Mouse (Mus musculus) megakaryocyte progenitor cell, adult 5-6 weeks (primary cell): ENCODE results near the gene Gtf2a2. TPM values are rescaled to one million over a fixed set of nuclear protein-coding genes. Genes with fewer than 3 reads are reported as not detected.
"Not testable (repeated sequence)": the region's sequence is repeated elsewhere in the genome, so short reads cannot be mapped to it uniquely, and the experiment has no call there.

ENCODE experiments used
- ATAC-seq: replicated peaks from 2 replicates; pipeline ENCODE4 v1.8.0; 2016; ENCODE audit warnings: mild to moderate bottlenecking, moderate TSS enrichment, inconsistent platforms; ENCODE audit not compliant: poor library complexity
- total RNA-seq, 2 experiments: library from RNA; stranded (forward) in 1 of 2; stranded (reverse) in 1 of 2; fragments of 157-497, 149-512 nt in 1 of 2; fragments of 200-1000 nt in 1 of 2; gene quantifications; 2 replicates each; pipeline versions ENCODE4 v1.2.3 to v1.2.4; 2015 to 2017

The Gtf2a2 gene
- total RNA-seq, 2 experiments from 2014 or later: 114 to 134 TPM

DNA sequence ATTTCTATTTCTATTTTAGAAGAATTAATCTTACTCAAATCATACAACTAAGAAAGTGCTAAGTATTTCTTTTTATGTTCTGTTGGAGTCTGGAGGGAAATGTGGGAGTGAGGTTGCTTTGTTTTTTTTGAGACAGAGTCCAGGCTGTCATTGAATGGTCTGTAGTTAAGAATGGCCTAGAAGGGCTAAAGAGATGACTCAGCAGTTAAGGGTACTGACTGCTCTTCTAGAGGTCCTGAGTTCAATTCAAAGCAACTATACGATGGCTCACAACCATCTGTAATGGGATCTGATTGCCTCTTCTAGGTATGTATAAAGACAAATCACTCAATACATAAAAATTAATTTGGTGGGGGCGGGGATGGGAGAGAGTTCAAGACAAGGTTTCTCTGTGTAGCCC lies 3.3 kb downstream of the Gtf2a2 start:
- no peak for ATAC-seq

DNA sequence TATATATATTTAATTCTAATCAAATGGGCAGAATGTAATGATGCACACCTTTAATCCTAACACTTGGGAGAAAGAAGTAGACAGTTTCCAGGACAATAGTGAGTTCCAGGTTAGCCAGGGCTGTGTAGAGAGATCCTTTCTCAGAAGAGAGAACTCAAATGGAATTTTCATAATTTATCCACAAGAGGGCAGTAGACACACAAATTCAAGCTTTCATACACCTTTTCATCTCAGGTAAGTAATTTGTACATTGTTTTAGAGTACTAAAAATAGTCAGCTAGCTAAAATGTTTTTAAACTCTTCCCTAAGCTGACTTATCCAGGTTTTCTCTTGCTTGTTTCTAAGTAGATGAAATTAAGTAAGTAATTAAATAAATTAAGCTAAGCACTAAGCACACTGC lies 6.5 kb downstream of the Gtf2a2 start:
- ATAC-seq: no peak; the same call in 1 of the 2 replicates

GRCm38 (mm10) chr9:70021610-70022009 lies 9.3 kb downstream of the Gtf2a2 start:
- peak; percentile 68 for ATAC-seq

DNA sequence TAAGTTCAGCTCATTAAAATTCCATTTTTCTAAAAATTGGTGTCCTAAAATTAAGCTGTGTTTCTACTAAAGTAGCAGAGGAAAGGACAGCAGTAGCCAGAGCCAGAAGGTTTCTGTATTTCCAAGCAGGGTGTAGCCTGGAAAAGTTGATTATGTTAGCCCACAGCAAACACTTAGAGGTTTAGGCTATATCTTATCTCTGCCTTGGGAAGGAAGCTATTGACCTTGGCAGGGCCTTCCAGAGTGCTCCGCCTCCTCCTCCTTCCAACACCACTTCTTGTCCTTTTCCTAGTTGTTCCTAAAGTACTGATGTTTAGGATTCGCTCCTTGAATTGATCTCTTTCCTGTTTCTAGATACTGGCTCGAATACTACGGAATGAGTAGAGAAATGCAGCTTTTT lies 9.7 kb downstream of the Gtf2a2 start:
- no peak for ATAC-seq

GRCm38 (mm10) chr9:70023615-70024014 lies 11.3 kb downstream of the Gtf2a2 start:
- not testable (repeated sequence) for ATAC-seq

- 0 out of 2 replicates have a peak, but pooled peaks have one; percentile 35 for ATAC-seq
Measured at GRCm38 (mm10) chr9:70024648-70025047, 12.3 kb downstream of the Gtf2a2 start.

GRCm38 (mm10) chr9:70025365-70026012 lies 13.1 kb downstream of the Gtf2a2 start:
- ATAC-seq: no peak

- peak; percentile 57 for ATAC-seq
Measured at GRCm38 (mm10) chr9:70032167-70032566, 19.8 kb downstream of the Gtf2a2 start.

DNA sequence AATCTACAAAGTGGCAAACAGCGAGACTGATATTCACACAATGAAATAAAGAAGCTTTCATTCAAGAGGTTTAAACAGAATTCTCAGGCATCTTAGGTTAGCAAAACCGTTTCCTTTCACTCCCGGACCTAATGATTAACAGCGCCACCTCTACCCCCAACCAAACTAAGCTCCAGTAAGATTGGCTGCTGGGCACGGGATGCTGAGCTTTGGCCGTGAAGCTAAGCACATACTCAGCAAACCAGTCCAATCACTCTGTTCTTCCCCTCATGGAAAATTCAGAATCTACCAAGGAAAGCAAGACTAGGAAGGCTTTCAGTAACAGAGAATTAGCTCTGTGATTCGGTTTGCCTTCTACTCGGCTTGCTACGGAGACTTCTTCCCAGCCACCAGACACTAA lies 20.7 kb downstream of the Gtf2a2 start:
- no peak for ATAC-seq

DNA sequence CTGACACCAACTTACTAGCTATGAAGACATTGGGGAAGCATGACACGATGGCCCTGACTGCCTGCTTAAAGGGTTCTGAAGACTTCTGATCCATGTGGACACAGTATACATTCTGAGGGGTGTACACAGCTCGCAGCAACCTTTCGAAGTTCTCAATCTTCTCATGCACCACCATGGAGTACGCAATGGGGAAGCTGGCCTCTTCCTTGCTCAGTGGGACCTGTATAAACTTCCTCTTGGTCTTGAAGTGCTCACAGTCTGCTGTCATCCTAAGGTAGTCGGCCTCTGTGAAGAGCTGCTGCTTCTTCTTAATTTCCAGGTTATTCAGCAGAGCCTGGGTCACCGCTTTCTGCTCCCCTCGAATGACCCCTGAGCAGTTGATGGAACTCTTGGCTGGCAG lies 22.4 kb downstream of the Gtf2a2 start:
- ATAC-seq: peak; percentile 57

DNA sequence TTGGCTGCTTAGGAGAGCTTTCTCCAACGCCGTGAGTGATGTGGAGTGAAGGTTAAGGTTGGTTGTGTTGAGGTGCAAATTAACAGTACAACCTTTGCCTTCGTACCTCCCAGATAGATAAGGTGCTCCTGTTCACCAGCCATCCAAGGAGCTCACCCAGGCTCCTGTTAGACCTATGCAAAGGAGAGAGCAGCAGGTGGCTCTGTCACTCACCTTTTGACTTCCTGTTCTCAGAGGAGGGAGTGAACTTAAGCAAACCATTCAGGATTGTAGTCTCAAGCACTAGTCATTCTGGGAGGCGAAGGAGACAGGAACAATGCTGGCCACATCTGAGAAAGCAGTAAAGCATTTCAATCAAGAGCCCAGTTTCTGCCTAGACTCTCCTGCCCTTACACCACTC lies 24.3 kb downstream of the Gtf2a2 start:
- no peak for ATAC-seq

DNA sequence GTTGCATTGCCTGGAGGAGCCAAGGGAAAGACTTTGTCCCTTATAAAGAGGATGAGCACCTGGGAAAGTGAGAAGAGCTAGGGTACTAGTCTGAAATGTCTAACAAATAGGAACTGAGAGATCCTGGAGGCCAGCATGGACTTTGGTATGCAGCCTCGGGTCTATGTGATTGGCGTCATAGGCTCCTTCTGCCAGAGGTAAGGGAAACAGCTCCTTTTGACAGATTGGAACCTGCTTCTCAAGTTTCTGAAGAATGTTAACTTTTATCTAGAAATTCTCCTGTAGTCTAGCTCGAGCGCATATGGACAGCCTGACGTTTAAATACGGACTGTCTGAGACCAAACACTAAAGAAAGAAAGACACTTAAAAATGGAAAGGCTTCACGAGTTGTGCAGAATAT lies 25.6 kb downstream of the Gtf2a2 start, which contains the start of gene Gcnt3:
TSS of gene Gcnt3 (minus strand) at position 101 of the 400 bp plus-strand sequence.
- ATAC-seq: no peak

GRCm38 (mm10) chr9:70039597-70040385 lies 27.4 kb downstream of the Gtf2a2 start:
- ATAC-seq: no peak

GRCm38 (mm10) chr9:70040570-70040969 lies 28.2 kb downstream of the Gtf2a2 start:
- no peak for ATAC-seq

GRCm38 (mm10) chr9:70042137-70042536 lies 29.8 kb downstream of the Gtf2a2 start:
- ATAC-seq: 0 out of 2 replicates have a peak, but pooled peaks have one; percentile 26

GRCm38 (mm10) chr9:70042935-70043334 lies 30.6 kb downstream of the Gtf2a2 start:
- no peak for ATAC-seq

DNA sequence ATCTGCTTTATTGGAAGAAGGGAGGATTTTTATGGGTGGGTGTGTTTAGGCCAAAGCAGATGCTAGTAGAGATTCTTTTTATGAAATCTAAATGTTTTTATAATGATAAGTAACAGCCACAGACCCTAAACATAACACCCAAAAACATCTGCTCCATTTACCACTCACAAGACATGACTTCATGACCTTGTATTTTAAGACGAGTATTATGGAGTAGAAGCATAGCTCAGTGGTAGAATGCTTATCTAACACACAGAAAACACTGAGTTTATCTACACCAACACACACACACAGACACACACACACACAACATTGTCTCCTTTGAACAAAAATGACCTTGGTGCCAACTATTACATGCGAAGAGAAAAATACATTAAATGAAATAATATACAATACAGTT lies 32.5 kb downstream of the Gtf2a2 start:
- peak; percentile 72 for ATAC-seq

- no peak for ATAC-seq
Measured at GRCm38 (mm10) chr9:70046255-70046654, 33.9 kb downstream of the Gtf2a2 start.

DNA sequence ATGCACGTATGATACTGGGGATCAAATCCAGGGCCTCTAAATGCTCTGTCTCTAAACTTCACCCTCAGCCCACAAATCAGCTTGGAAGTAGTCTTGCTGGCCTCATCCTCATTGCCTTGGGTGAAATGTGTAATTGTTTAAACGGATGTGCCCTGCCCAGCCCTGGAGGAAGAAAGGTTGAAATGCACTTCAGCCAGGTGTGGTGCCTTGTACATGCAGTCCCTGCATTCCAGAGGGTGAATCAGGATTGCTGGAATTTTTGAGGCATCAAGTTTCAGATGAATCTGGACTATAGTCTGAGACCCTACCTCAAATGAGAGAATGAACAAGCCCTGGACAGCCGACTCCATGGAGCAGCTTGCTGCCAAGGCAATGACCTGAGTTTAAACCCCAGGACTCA lies 35.5 kb downstream of the Gtf2a2 start:
- ATAC-seq: no peak

GRCm38 (mm10) chr9:70048280-70048679 lies 35.9 kb downstream of the Gtf2a2 start:
- ATAC-seq: no peak

DNA sequence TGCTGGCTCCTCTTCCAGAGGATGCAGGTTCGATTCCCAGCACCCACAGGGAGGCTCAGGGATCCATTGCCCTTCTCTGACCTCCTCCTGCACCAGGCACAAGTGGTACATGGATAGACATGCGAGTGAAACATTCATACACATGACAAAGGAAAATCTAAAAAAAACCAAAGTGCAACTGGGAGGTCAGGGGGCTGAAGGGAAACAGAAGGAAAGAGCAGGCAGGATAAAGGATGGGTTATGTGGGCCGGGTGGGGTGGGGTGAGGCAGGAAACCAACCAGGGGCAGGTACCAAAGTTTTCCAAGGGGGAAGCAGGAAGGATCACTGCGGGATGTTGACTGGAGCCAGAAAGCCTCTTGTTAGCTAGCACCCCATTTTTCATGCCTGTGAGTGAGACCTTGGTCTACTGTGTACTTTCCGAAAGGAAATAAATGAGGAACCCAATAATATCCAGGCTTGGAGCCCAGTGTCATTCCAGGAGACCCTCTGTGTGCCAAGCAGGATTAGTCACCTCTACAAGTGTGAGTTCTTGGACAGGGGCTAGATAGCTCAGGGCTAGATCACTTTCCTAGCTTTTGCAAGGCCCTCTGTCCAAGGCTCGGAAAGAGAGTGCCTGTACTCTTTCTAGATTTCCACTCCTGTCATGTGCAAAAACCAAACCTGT lies 36.5 kb downstream of the Gtf2a2 start:
- ATAC-seq: no peak

- no peak for ATAC-seq
Measured at GRCm38 (mm10) chr9:70049416-70049783, 37.0 kb downstream of the Gtf2a2 start.
